Mouse (Mus musculus) lung, postnatal 0 days (tissue): ENCODE results near the gene Jaml.

Source experiments
- CTCF ChIP-seq: IDR thresholded peaks from 2 replicates; pipeline ENCODE4 v1.5.1; 2016; ENCODE audit warnings: antibody characterized with exemption, mild to moderate bottlenecking
- EP300 ChIP-seq: IDR thresholded peaks from 2 replicates; pipeline ENCODE4 v1.6.1; 2016; ENCODE audit warnings: antibody characterized with exemption, mild to moderate bottlenecking, control low read depth

DNA sequence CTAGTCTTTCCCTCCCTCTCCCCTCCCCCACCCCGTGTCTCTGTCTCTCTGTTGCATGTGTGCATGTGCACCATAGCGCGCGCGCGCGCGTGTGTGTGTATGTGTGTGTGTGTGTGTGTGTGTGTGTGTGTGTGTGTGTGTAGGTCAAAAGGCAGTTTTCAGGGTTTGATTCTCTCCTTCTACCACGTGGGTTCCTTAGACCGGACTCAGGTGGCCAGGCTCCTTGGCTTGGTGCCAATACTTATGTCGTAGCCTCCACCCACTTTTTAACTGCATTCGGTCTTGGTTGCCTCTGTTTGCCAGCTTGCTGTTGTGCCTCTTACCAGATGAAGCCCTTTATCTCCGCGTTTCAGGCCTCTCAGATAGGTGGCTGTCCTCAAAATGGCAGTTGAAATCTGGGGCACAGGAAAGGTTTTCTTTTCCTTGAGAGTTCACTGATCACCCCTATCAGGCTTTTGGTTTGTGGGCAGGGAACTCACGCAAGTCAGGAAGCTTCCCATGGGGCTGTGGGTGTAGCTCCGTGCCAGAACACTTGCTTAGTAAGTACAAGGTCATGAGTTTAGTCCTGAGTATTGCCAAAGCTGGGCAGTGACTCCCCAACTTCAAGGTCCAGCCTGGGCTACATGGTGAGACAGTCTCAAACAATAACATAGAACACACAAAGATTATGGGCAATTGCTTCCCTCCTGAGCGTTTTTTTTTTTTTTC is 37.7 kb upstream of the Jaml start:
- TF ChIP-seq EP300 (no peak), CTCF (no peak)
